Mouse (Mus musculus) kidney, adult 2 months (tissue): Measurements from ENCODE around the gene Anks1. TPM values are rescaled to one million over a fixed set of nuclear protein-coding genes. Genes with fewer than 3 reads are reported as not detected.
A peak's percentile ranks its signal among the peaks of the same experiment; 100 is the strongest.

Experiments
- DNase-seq: peaks from one replicate; pipeline ENCODE4 v3.0.0; 2021
- H3K27ac ChIP-seq: fragments of 200-500 bp; 2 replicates; pipeline ENCODE4 v1.5.1; 2012; ENCODE audit warnings: low read depth, low read length, control low read depth, inconsistent platforms; ENCODE audit not compliant: insufficient read depth
- H3K27me3 ChIP-seq: fragments of 200-500 bp; replicated peaks from 2 replicates; pipeline ENCODE4 v1.6.1; 2012; ENCODE audit warnings: mild to moderate bottlenecking, moderate library complexity, low read length, inconsistent platforms; ENCODE audit not compliant: control insufficient read depth, insufficient read depth
- H3K36me3 ChIP-seq: fragments of 200-500 bp; 2 replicates; pipeline ENCODE4 v1.6.1; 2012; ENCODE audit warnings: mild to moderate bottlenecking, moderate library complexity, low read length, inconsistent platforms; ENCODE audit not compliant: control insufficient read depth, insufficient read depth
- H3K4me1 ChIP-seq: fragments of 200-500 bp; 2 replicates; pipeline ENCODE4 v1.6.1; 2011; ENCODE audit warnings: low read length; ENCODE audit not compliant: control insufficient read depth, insufficient read depth
- H3K4me3 ChIP-seq: fragments of 200-500 bp; 2 replicates; pipeline ENCODE4 v1.5.1; 2011; ENCODE audit warnings: mild to moderate bottlenecking, low read depth, low read length, control low read depth; ENCODE audit not compliant: insufficient read depth
- CTCF ChIP-seq: fragments of 200-500 bp; conservative IDR thresholded peaks from 2 replicates; pipeline ENCODE4 v1.5.1; 2011; ENCODE audit warnings: low read depth, mild to moderate bottlenecking, control low read depth, low read length, moderate library complexity, mixed read lengths; ENCODE audit not compliant: insufficient read depth, insufficient read length
- POLR2A ChIP-seq: fragments of 200-500 bp; IDR thresholded peaks from one replicate; pipeline ENCODE4 v1.6.1; 2011; ENCODE audit warnings: low read depth, low read length, control low read depth
- WGBS: fragments of 180-500 bp; shearing (Covaris S2); methylation state at CpG from one replicate; pipeline ENCODE4 v1.1.7; 2018; 5-methylcytosine and 5-hydroxymethylcytosine counted together
- polyA plus RNA-seq: library from polyadenylated mRNA; depleted of rRNA; stranded (reverse); fragments of >200 nt; gene quantifications from 2 replicates; pipeline ENCODE4 v1.2.3, GENCODE M21; 2012

Gene Anks1
- polyA plus RNA-seq, 1 experiment = 36.7 TPM

DNA sequence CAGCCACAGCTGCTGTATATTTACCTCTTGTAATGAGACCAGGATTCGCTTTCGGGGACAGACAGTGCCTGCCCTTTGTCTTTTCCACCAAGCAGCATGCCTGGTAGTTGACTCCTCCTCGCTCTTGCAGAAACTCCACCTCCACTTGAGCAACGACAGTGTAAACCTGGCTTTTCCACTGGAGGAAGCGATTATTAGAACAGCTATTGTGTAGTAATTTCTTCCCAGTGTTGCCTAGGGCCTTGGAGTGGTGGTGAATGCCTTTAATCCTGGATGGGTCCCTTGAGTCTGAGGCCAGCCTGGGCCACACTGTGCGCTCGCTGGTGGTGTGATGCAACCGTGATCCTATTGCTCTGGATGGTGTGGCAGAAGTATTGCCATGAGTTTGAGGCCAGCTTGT lies 26.0 kb upstream of the Anks1 start:
- no peak for DNase-seq
- no peaks in the 10 kb centered on the region for H3K36me3 ChIP-seq
- H3K4me1 ChIP-seq = no peaks in the 10 kb centered on the region
- WGBS = 90% methylated on average over 8 of the region's 8 CpGs
- TF ChIP-seq CTCF (no peak), POLR2A (no peak)
- H3K4me3 ChIP-seq = no peak overlapping the region
- H3K27me3 ChIP-seq = no peaks in the 10 kb centered on the region
- no peak overlapping the region for H3K27ac ChIP-seq

GRCm38 (mm10) chr17:27883994-27884393 lies 25.1 kb upstream of the Anks1 start:
- Histone ChIP-seq H3K27me3 (no peaks in the 10 kb centered on the region), H3K36me3 (no peaks in the 10 kb centered on the region), H3K4me1 (no peaks in the 10 kb centered on the region), H3K27ac (no peak overlapping the region), H3K4me3 (no peak overlapping the region)
- 92% methylated on average over 6 of the region's 6 CpGs for WGBS
- DNase-seq = no peak
- no peak for TF ChIP-seq POLR2A
- no peak for TF ChIP-seq CTCF

DNA sequence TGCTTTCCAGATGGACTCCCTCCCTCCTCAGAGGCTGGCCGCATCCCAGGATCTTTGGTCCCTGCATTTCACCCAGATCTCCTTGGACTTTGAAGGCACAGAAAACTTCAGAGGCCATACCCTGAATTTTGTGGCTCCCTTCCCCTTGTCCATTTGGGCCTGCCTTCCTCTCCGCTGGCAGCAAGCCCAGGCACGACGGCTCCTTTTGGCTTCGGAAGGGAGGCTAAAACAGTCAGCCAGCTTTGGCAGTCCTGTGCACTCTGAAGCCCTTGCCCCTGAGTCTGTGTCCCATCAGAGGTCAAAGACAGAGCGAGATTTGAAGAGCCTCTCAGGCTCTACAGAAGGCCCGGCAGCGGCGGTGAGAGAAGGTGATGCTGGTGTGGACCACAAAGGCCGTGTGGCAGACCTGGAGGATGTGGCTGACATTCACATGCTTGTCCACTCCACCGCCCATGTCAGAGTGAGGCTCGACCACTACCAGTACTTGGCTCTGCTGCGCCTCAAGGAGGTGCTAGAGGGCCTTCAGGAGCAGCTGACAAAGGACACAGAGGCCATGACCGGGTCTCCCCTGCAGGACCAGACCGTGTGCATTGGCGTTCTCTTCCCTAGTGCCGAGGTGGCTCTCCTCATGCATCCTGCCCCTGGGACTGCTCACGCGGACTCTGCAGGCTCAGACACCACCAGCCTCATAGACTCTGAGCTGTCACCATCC lies 22.5 kb upstream of the Anks1 start:
- no peak for DNase-seq
- Histone ChIP-seq H3K27ac (no peak overlapping the region), H3K4me1 (no peaks in the 10 kb centered on the region), H3K36me3 (no peaks in the 10 kb centered on the region), H3K27me3 (no peaks in the 10 kb centered on the region), H3K4me3 (no peak overlapping the region)
- TF ChIP-seq POLR2A (no peak), CTCF (0 out of 2 replicates have a peak, but pooled peaks have one; percentile 28)
- WGBS = 78% methylated on average over 19 of the region's 19 CpGs

- no peaks in the 10 kb centered on the region for H3K36me3 ChIP-seq
- peak; percentile 96 for DNase-seq
- peak overlapping the region; percentile 83 for H3K4me3 ChIP-seq
- no peaks in the 10 kb centered on the region for H3K27me3 ChIP-seq
- peaks cover 8% of the 10 kb centered on the region; the same call in 1 of the 2 replicates for H3K4me1 ChIP-seq
- H3K27ac ChIP-seq = peak overlapping the region; percentile 26; the same call in 1 of the 2 replicates
- under 1% methylated on average over 45 of the region's 45 CpGs for WGBS
- peak; percentile 40 for TF ChIP-seq CTCF
- no peak for TF ChIP-seq POLR2A
Measured at GRCm38 (mm10) chr17:27907512-27908205, 1.4 kb upstream of the Anks1 start.

GRCm38 (mm10) chr17:27908206-27908887 lies 759 bp upstream of the Anks1 start:
- no peaks in the 10 kb centered on the region; the same call in 1 of the 2 replicates for H3K36me3 ChIP-seq
- peak; percentile 27 for DNase-seq
- peak overlapping the region; percentile 40; the same call in 1 of the 2 replicates for H3K27ac ChIP-seq
- peaks cover 8% of the 10 kb centered on the region; the same call in 1 of the 2 replicates for H3K4me1 ChIP-seq
- WGBS = under 1% methylated on average over 12 of the region's 12 CpGs
- H3K4me3 ChIP-seq = peak overlapping the region; percentile 84
- no peaks in the 10 kb centered on the region for H3K27me3 ChIP-seq
- TF ChIP-seq POLR2A = no peak
- TF ChIP-seq CTCF = peak; percentile 42

- peak; percentile 63 for DNase-seq
- Histone ChIP-seq H3K27ac (peak within 1 kb of the TSS; percentile 80), H3K27me3 (no peaks in the 10 kb centered on the region), H3K4me3 (peak within 1 kb of the TSS; percentile 84), H3K36me3 (no peaks in the 10 kb centered on the region; the same call in 1 of the 2 replicates), H3K4me1 (peaks cover 8% of the 10 kb centered on the region; the same call in 1 of the 2 replicates)
- 1% methylated on average over 53 of the region's 53 CpGs for WGBS
- TF ChIP-seq CTCF (no peak), POLR2A (no peak)
Measured at GRCm38 (mm10) chr17:27909622-27910500, 755 bp downstream of the Anks1 start, which contains the start of gene Taf11. Taf11 (minus strand) TSS chr17:27909844.
